Mouse (Mus musculus): Measurements from ENCODE around the gene Ankar. TPM values are rescaled to one million over a fixed set of nuclear protein-coding genes. Genes with fewer than 3 reads are reported as not detected.

Gene Ankar
- polyA plus RNA-seq, 1 experiment from 2014 or later = not detected

GRCm38 (mm10) chr1:72730126-72730525 lies 29.7 kb upstream of the Ankar start:
- WGBS = 52% methylated on average over 10 of the region's 10 CpGs
- H3K4me3 ChIP-seq (ENCODE audit: low read depth, low read length) = no peak overlapping the region
- no peak overlapping the region for H3K9ac ChIP-seq (ENCODE audit: low read depth, low read length)
- no peaks in the 10 kb centered on the region for H3K27me3 ChIP-seq (ENCODE audit: control insufficient read depth, insufficient read depth, low read depth, low read length)
- no peak overlapping the region for H3K4me2 ChIP-seq (ENCODE audit: low read length)
- H3K4me1 ChIP-seq (ENCODE audit: control insufficient read depth, insufficient read depth, low read length) = no peaks in the 10 kb centered on the region
- no peaks in the 10 kb centered on the region for H3K9me3 ChIP-seq (replicated peaks; ENCODE audit: control insufficient read depth, low read length, poor library complexity, severe bottlenecking)
- no peaks in the 10 kb centered on the region for H3K36me3 ChIP-seq (ENCODE audit: control insufficient read depth, insufficient read depth, low read length)
- ATAC-seq = no peak
- no peak overlapping the region for H3K27ac ChIP-seq (ENCODE audit: low read length)

DNA sequence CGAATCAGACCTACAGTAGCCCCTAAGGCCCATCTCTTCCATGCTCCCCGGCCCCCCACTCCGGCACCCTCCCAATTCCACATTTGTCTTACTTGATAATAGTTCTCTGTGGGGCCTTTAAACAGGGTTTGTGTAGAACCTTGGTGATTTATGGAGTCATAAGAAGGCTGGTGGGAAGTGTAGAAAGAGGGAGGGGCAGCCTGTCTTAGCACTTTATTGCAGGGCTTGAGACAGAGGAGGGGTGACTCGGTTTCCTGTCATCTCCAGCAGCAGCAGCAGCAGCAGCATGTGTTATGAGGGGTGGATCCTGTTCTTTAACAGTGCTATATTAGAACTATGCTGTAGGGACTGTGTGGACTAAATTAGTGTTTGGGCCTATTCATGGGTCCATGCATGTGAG lies 28.4 kb upstream of the Ankar start:
- ATAC-seq = no peak
- no peaks in the 10 kb centered on the region for H3K4me1 ChIP-seq (ENCODE audit: control insufficient read depth, insufficient read depth, low read length)
- 88% methylated on average over 4 of the region's 4 CpGs for WGBS
- no peak overlapping the region for H3K9ac ChIP-seq (ENCODE audit: low read depth, low read length)
- no peak overlapping the region for H3K4me3 ChIP-seq (ENCODE audit: low read depth, low read length)
- no peak overlapping the region for H3K4me2 ChIP-seq (ENCODE audit: low read length)
- H3K27ac ChIP-seq (ENCODE audit: low read length) = no peak overlapping the region
- H3K9me3 ChIP-seq (replicated peaks; ENCODE audit: control insufficient read depth, low read length, poor library complexity, severe bottlenecking) = no peaks in the 10 kb centered on the region
- no peaks in the 10 kb centered on the region for H3K36me3 ChIP-seq (ENCODE audit: control insufficient read depth, insufficient read depth, low read length)
- no peaks in the 10 kb centered on the region for H3K27me3 ChIP-seq (ENCODE audit: control insufficient read depth, insufficient read depth, low read depth, low read length)

DNA sequence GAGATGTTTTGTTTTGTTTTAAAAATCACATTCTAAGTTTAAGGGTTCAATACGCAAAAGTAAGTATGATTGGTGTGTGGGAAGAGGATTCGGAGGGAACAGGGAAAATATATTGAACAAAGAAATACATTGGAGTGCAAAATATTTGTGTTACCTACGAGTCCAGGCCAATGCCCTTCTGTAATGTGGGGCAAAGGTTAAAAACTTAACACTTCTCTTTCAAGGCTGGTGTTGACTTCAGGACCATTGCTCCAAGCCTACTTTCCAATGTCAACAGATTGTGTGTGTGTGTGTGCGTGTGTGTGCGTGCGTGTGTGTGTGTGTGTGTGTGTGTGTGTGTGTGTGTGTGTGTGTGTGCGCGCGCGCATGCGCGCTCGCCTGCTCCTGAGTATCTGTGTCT lies 25.6 kb upstream of the Ankar start:
- Histone ChIP-seq H3K27ac (ENCODE audit: low read length) (no peak overlapping the region), H3K4me1 (ENCODE audit: control insufficient read depth, insufficient read depth, low read length) (no peaks in the 10 kb centered on the region), H3K4me3 (ENCODE audit: low read depth, low read length) (no peak overlapping the region), H3K36me3 (ENCODE audit: control insufficient read depth, insufficient read depth, low read length) (no peaks in the 10 kb centered on the region), H3K27me3 (ENCODE audit: control insufficient read depth, insufficient read depth, low read depth, low read length) (no peaks in the 10 kb centered on the region), H3K9me3 (replicated peaks; ENCODE audit: control insufficient read depth, low read length, poor library complexity, severe bottlenecking) (no peaks in the 10 kb centered on the region), H3K9ac (ENCODE audit: low read depth, low read length) (no peak overlapping the region), H3K4me2 (ENCODE audit: low read length) (no peak overlapping the region)
- WGBS = 96% methylated on average over 13 of the region's 13 CpGs
- no peak for ATAC-seq

GRCm38 (mm10) chr1:72724354-72724753 lies 24.0 kb upstream of the Ankar start:
- no peaks in the 10 kb centered on the region for H3K4me1 ChIP-seq (ENCODE audit: control insufficient read depth, insufficient read depth, low read length)
- no peaks in the 10 kb centered on the region for H3K36me3 ChIP-seq (ENCODE audit: control insufficient read depth, insufficient read depth, low read length)
- ATAC-seq = no peak
- no peak overlapping the region for H3K9ac ChIP-seq (ENCODE audit: low read depth, low read length)
- H3K4me2 ChIP-seq (ENCODE audit: low read length) = no peak overlapping the region
- 93% methylated on average over 2 of the region's 2 CpGs for WGBS
- no peak overlapping the region for H3K27ac ChIP-seq (ENCODE audit: low read length)
- no peaks in the 10 kb centered on the region for H3K9me3 ChIP-seq (replicated peaks; ENCODE audit: control insufficient read depth, low read length, poor library complexity, severe bottlenecking)
- H3K4me3 ChIP-seq (ENCODE audit: low read depth, low read length) = no peak overlapping the region
- no peaks in the 10 kb centered on the region for H3K27me3 ChIP-seq (ENCODE audit: control insufficient read depth, insufficient read depth, low read depth, low read length)

DNA sequence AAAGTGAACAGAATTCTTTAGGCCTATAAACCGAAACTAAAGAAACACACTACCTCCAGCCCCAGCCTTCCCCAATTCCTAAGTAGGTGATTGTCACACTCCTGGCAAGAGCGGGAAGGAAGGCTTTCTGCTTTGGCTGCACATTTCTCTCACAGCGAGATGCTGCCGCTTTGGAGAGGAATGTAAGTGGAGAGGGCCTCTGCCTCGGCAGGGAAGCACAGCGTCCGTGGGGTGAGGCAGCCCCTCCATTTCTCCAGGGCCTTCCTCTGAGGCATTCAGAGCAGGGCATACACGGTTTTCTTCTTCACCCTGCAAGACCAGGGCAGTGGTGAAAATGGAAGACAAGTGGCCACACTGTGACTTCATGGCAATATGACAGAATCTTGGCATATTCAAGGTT lies 22.3 kb upstream of the Ankar start:
- ATAC-seq = no peak
- WGBS = 51% methylated on average over 8 of the region's 8 CpGs
- Histone ChIP-seq H3K4me2 (ENCODE audit: low read length) (no peak overlapping the region), H3K4me1 (ENCODE audit: control insufficient read depth, insufficient read depth, low read length) (no peaks in the 10 kb centered on the region), H3K36me3 (ENCODE audit: control insufficient read depth, insufficient read depth, low read length) (no peaks in the 10 kb centered on the region), H3K9me3 (replicated peaks; ENCODE audit: control insufficient read depth, low read length, poor library complexity, severe bottlenecking) (no peaks in the 10 kb centered on the region), H3K27ac (ENCODE audit: low read length) (no peak overlapping the region), H3K9ac (ENCODE audit: low read depth, low read length) (no peak overlapping the region), H3K27me3 (ENCODE audit: control insufficient read depth, insufficient read depth, low read depth, low read length) (no peaks in the 10 kb centered on the region), H3K4me3 (ENCODE audit: low read depth, low read length) (no peak overlapping the region)

GRCm38 (mm10) chr1:72720115-72720725 lies 19.8 kb upstream of the Ankar start:
- Histone ChIP-seq H3K27me3 (ENCODE audit: control insufficient read depth, insufficient read depth, low read depth, low read length) (no peaks in the 10 kb centered on the region), H3K27ac (ENCODE audit: low read length) (no peak overlapping the region), H3K9ac (ENCODE audit: low read depth, low read length) (no peak overlapping the region), H3K9me3 (replicated peaks; ENCODE audit: control insufficient read depth, low read length, poor library complexity, severe bottlenecking) (no peaks in the 10 kb centered on the region), H3K4me2 (ENCODE audit: low read length) (no peak overlapping the region), H3K36me3 (ENCODE audit: control insufficient read depth, insufficient read depth, low read length) (no peaks in the 10 kb centered on the region), H3K4me3 (ENCODE audit: low read depth, low read length) (no peak overlapping the region), H3K4me1 (ENCODE audit: control insufficient read depth, insufficient read depth, low read length) (no peaks in the 10 kb centered on the region)
- ATAC-seq = peak; percentile 34; the same call in 1 of the 2 replicates
- WGBS = 49% methylated on average over 6 of the region's 6 CpGs

DNA sequence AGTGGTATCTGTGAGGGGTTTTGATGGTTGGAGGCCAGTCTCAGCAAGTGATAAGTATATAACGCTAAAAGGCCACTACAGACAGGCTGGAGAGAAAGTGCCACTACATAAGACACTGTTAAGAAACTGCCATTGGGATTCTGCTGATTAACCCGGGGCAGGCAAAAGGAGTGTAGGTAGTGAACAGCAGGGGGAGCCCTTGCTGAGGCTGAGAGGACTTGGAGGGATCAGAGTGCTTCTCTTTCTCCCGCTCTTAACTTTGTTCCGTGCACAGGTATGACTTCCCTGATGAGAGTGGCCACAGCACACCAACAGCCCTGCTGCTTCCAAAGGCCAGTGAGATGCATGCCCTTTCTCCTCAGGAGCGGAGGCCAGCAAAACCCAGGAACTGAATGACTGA lies 18.5 kb upstream of the Ankar start:
- Histone ChIP-seq H3K27me3 (ENCODE audit: control insufficient read depth, insufficient read depth, low read depth, low read length) (no peaks in the 10 kb centered on the region), H3K4me1 (ENCODE audit: control insufficient read depth, insufficient read depth, low read length) (no peaks in the 10 kb centered on the region), H3K9me3 (replicated peaks; ENCODE audit: control insufficient read depth, low read length, poor library complexity, severe bottlenecking) (no peaks in the 10 kb centered on the region), H3K9ac (ENCODE audit: low read depth, low read length) (no peak overlapping the region), H3K4me2 (ENCODE audit: low read length) (no peak overlapping the region), H3K27ac (ENCODE audit: low read length) (no peak overlapping the region), H3K4me3 (ENCODE audit: low read depth, low read length) (no peak overlapping the region), H3K36me3 (ENCODE audit: control insufficient read depth, insufficient read depth, low read length) (peaks cover 5% of the 10 kb centered on the region; the same call in 1 of the 2 replicates)
- 21% methylated on average over 5 of the region's 5 CpGs for WGBS
- no peak for ATAC-seq

DNA sequence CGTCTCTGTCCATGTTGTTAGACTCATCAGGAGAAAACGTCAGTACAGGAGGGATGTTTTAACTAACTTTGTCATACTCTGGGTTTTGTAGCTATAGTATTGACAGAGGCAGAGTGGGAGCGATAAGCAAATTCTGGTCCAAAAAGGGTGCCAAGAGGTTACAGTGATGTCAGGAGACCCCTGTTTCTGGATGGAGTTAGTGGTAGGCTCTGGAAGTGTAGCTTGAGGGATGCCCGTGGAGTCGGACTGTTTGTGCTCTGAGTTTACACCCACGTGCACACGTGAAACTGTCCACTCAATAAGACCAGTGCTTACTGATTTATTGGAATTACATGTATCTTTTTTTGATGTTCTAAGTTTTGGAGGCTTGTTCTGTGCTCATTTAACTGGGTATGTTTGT lies 17.2 kb upstream of the Ankar start:
- H3K36me3 ChIP-seq (ENCODE audit: control insufficient read depth, insufficient read depth, low read length) = peaks cover 5% of the 10 kb centered on the region; the same call in 1 of the 2 replicates
- WGBS = 85% methylated on average over 7 of the region's 7 CpGs
- H3K4me2 ChIP-seq (ENCODE audit: low read length) = no peak overlapping the region
- no peak overlapping the region for H3K4me3 ChIP-seq (ENCODE audit: low read depth, low read length)
- ATAC-seq = no peak
- H3K9ac ChIP-seq (ENCODE audit: low read depth, low read length) = no peak overlapping the region
- H3K27me3 ChIP-seq (ENCODE audit: control insufficient read depth, insufficient read depth, low read depth, low read length) = no peaks in the 10 kb centered on the region
- H3K4me1 ChIP-seq (ENCODE audit: control insufficient read depth, insufficient read depth, low read length) = peaks cover 10% of the 10 kb centered on the region
- H3K27ac ChIP-seq (ENCODE audit: low read length) = no peak overlapping the region
- no peaks in the 10 kb centered on the region for H3K9me3 ChIP-seq (replicated peaks; ENCODE audit: control insufficient read depth, low read length, poor library complexity, severe bottlenecking)

- WGBS = 8% methylated on average over 5 of the region's 5 CpGs
- peaks cover 16% of the 10 kb centered on the region for H3K4me1 ChIP-seq (ENCODE audit: control insufficient read depth, insufficient read depth, low read length)
- H3K9ac ChIP-seq (ENCODE audit: low read depth, low read length) = no peak overlapping the region
- H3K4me2 ChIP-seq (ENCODE audit: low read length) = no peak overlapping the region
- H3K27me3 ChIP-seq (ENCODE audit: control insufficient read depth, insufficient read depth, low read depth, low read length) = no peaks in the 10 kb centered on the region
- peaks cover 5% of the 10 kb centered on the region; the same call in 1 of the 2 replicates for H3K36me3 ChIP-seq (ENCODE audit: control insufficient read depth, insufficient read depth, low read length)
- ATAC-seq = peak; percentile 26; the same call in 1 of the 2 replicates
- no peak overlapping the region for H3K4me3 ChIP-seq (ENCODE audit: low read depth, low read length)
- no peaks in the 10 kb centered on the region for H3K9me3 ChIP-seq (replicated peaks; ENCODE audit: control insufficient read depth, low read length, poor library complexity, severe bottlenecking)
- no peak overlapping the region for H3K27ac ChIP-seq (ENCODE audit: low read length)
These were observed 16.5 kb upstream of the Ankar start for GRCm38 (mm10) chr1:72716926-72717325.

All from midbrain, embryonic 16.5 days (tissue).